Mouse (Mus musculus) limb, embryonic 12.5 days (tissue): ENCODE results near the gene Cggbp1. TPM values are rescaled to one million over a fixed set of nuclear protein-coding genes. Genes with fewer than 3 reads are reported as not detected.

Source experiments
- ATAC-seq: fragments of 200-750 bp; cut with Nextera tagmentation; 2 replicates; pipeline ENCODE4 v1.8.0; 2017; ENCODE audit warnings: low read depth, moderate TSS enrichment; ENCODE audit not compliant: insufficient number of reproducible peaks, insufficient read depth, low FRiP score, low TSS enrichment
- H3K27ac ChIP-seq: fragments of 300-500 bp; sonication (generic); 2 replicates; pipeline ENCODE4 v1.5.1; 2016; ENCODE audit warnings: mild to moderate bottlenecking, moderate library complexity
- H3K27me3 ChIP-seq: fragments of 300-500 bp; sonication (generic); 2 replicates; pipeline ENCODE4 v1.6.1; 2016; ENCODE audit warnings: mild to moderate bottlenecking, moderate library complexity
- H3K36me3 ChIP-seq: fragments of 300-500 bp; sonication (generic); 2 replicates; pipeline ENCODE4 v1.6.1; 2016; ENCODE audit warnings: mild to moderate bottlenecking, moderate library complexity
- H3K4me1 ChIP-seq: fragments of 300-500 bp; sonication (generic); replicated peaks from 2 replicates; pipeline ENCODE4 v1.6.1; 2016
- H3K4me2 ChIP-seq: fragments of 300-500 bp; sonication (generic); 2 replicates; pipeline ENCODE4 v1.6.1; 2016; ENCODE audit warnings: mild to moderate bottlenecking, moderate library complexity
- H3K4me3 ChIP-seq: fragments of 300-500 bp; sonication (generic); replicated peaks from 2 replicates; pipeline ENCODE4 v1.5.1; 2016; ENCODE audit warnings: mild to moderate bottlenecking
- H3K9ac ChIP-seq: fragments of 300-500 bp; sonication (generic); replicated peaks from 2 replicates; pipeline ENCODE4 v1.6.1; 2016; ENCODE audit warnings: mild to moderate bottlenecking, moderate library complexity
- H3K9me3 ChIP-seq: fragments of 300-500 bp; sonication (generic); 2 replicates; pipeline ENCODE4 v1.6.1; 2016; ENCODE audit warnings: mild to moderate bottlenecking, moderate library complexity
- WGBS: fragments of 180-500 bp; shearing (Covaris S2); methylation state at CpG from one replicate; pipeline ENCODE4 v1.1.7; 2016; 5-methylcytosine and 5-hydroxymethylcytosine counted together
- polyA plus RNA-seq: library from polyadenylated mRNA; unstranded; fragments of >200 nt; fragmentation: Nextera tagmentation; extraction: Ambion mirVana; gene quantifications from 2 replicates; pipeline ENCODE4 v1.2.1, GENCODE M21; 2016

Cggbp1 gene
- polyA plus RNA-seq, 1 experiment from 2014 or later = 112 TPM

DNA sequence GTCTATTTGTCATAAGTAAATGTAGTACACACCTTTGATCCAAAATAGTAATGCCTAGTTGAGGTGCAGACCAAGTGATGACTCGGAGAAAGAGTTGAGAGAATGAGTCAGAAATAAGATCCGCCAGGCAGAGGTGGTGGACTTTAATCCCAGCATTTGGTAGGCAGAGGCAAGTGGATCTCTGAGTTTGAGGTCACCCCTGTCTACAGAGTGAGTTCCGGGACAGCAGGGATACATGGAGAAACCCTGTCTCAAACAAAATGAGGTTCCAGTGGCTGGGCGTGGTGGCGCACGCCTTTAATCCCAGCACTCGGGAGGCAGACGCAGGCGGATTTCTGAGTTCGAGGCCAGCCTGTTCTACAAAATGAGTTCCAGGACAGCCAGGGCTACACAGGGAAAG lies 23.6 kb downstream of the Cggbp1 start:
- Histone ChIP-seq H3K9ac (no peak overlapping the region), H3K27ac (no peak overlapping the region), H3K36me3 (no peaks in the 10 kb centered on the region), H3K4me2 (no peak overlapping the region), H3K4me3 (no peak overlapping the region), H3K9me3 (no peaks in the 10 kb centered on the region), H3K27me3 (no peaks in the 10 kb centered on the region), H3K4me1 (no peaks in the 10 kb centered on the region; the same call in 1 of the 2 replicates)
- 94% methylated on average over 10 of the region's 10 CpGs for WGBS
- no peak for ATAC-seq

DNA sequence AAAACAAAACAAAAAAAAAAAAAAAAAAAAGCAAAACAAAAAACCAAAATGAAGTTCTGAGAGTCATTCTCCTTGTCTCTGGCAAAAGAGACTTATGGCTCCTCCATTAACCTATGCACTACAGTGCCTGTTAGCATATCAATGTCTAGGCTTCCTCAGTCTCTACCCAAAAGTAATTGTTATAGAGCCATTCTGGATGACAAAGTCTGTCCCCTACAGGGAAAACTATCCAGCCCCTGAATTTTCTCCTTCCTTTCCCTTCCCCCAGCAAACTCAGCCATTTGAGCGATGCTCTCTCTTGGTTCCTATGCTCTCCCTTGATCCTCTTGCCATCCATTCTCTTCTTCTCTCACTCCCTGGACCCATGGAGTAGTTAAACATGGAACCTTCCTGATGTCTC lies 24.0 kb downstream of the Cggbp1 start:
- H3K9ac ChIP-seq = no peak overlapping the region
- no peak overlapping the region for H3K27ac ChIP-seq
- H3K9me3 ChIP-seq = no peaks in the 10 kb centered on the region
- H3K4me2 ChIP-seq = no peak overlapping the region
- H3K27me3 ChIP-seq = no peaks in the 10 kb centered on the region
- 74% methylated on average over 1 of the region's 1 CpGs for WGBS
- no peak for ATAC-seq
- no peaks in the 10 kb centered on the region for H3K36me3 ChIP-seq
- H3K4me1 ChIP-seq = no peaks in the 10 kb centered on the region; the same call in 1 of the 2 replicates
- H3K4me3 ChIP-seq = no peak overlapping the region

DNA sequence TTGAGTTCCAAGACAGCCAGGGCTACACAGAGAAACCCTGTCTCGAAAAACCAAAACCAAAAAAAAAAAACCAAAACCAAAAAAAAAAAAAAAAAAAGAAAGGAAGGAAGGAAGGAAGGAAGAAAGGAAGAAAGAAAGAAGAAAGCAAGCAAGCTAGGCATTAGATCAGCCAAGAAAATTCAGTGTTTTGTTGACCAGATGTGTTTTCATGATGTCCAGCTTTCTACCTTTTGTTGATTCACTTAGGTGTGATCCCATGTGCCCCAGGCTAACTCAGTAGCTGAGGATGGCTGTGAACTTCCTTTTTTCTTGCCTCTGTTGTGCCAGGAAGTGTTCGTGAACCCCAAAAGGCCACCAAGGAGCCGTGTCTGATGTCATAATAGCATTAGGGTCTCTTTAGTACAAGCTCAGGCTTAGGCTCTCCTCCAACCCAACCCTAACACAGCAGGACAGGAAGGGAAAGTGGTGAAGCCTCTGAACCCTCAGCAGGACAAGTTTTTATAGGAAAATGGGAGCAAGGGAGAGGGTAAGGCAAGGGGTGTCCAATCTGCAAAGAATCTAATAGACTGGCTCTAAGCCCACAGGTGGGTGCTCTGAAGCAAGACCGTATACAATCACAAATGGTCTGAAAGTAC lies 25.0 kb downstream of the Cggbp1 start:
- Histone ChIP-seq H3K4me1 (no peaks in the 10 kb centered on the region; the same call in 1 of the 2 replicates), H3K9ac (no peak overlapping the region), H3K4me3 (no peak overlapping the region), H3K9me3 (no peaks in the 10 kb centered on the region), H3K27me3 (no peaks in the 10 kb centered on the region), H3K36me3 (no peaks in the 10 kb centered on the region), H3K27ac (no peak overlapping the region), H3K4me2 (no peak overlapping the region)
- 82% methylated on average over 4 of the region's 4 CpGs for WGBS
- no peak for ATAC-seq

GRCm38 (mm10) chr16:64877314-64877713 lies 25.5 kb downstream of the Cggbp1 start:
- WGBS = 91% methylated on average over 3 of the region's 3 CpGs

DNA sequence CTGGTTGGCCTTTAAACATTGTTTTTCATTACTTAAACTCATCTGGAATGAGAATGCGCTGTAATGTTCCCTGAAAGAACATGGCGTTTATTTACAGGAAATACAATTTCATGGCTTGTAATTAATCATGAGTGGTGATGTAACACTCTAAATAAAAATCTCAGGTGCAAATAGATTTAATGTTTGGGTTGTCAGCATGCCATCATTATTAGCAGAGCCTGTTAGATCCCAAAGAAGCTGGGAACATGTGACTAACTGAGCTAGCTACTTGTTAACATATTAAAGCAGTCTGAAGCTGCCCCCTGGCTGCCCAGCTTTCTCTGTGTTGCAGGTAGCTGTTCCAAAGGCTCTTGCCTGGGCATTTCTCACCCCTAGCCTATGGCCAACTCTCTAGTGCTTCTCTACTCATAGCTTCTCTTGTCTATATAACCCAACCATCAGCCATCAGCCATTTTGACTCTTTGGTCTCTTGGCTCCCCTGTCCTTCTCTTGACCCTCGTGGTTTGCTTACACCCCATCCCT lies 26.9 kb downstream of the Cggbp1 start:
- Histone ChIP-seq H3K9ac (no peak overlapping the region), H3K4me3 (no peak overlapping the region), H3K4me2 (no peak overlapping the region), H3K27me3 (no peaks in the 10 kb centered on the region), H3K9me3 (no peaks in the 10 kb centered on the region), H3K27ac (no peak overlapping the region), H3K4me1 (no peaks in the 10 kb centered on the region; the same call in 1 of the 2 replicates), H3K36me3 (no peaks in the 10 kb centered on the region)
- ATAC-seq = no peak
- WGBS = 74% methylated on average over 3 of the region's 3 CpGs

More at GRCm38 (mm10) chr16:64877314-64877713, 25.5 kb downstream of the Cggbp1 start:
- Histone ChIP-seq H3K4me2 (no peak overlapping the region), H3K27ac (no peak overlapping the region), H3K9me3 (no peaks in the 10 kb centered on the region), H3K27me3 (no peaks in the 10 kb centered on the region), H3K36me3 (no peaks in the 10 kb centered on the region), H3K4me1 (no peaks in the 10 kb centered on the region; the same call in 1 of the 2 replicates), H3K4me3 (no peak overlapping the region), H3K9ac (no peak overlapping the region)
- no peak for ATAC-seq

- Histone ChIP-seq H3K9ac (no peak overlapping the region), H3K27me3 (no peaks in the 10 kb centered on the region), H3K36me3 (no peaks in the 10 kb centered on the region), H3K27ac (no peak overlapping the region), H3K9me3 (no peaks in the 10 kb centered on the region), H3K4me2 (no peak overlapping the region), H3K4me1 (no peaks in the 10 kb centered on the region; the same call in none of the 2 replicates), H3K4me3 (no peak overlapping the region)
- WGBS = 82% methylated on average over 5 of the region's 5 CpGs
- ATAC-seq = no peak
Measured at GRCm38 (mm10) chr16:64879735-64880134, 27.9 kb downstream of the Cggbp1 start.

DNA sequence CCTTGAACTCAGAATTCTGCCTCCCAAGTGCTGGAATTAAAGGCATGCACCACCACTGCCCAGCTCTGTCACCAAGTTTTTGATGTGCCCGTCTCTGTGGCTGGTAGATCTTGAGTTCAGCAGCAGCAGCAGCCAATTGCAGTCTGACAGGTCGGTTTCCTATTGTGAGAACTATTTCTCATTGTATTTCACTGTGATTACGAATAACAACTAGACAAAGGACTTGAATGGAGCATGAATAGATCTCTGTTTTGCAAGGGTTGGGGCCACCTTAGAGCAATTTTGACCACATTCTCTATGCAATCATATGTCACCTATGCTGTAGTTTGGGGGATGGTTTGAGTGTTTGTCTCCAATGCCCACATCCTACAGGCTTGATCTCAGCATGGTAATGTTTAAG lies 29.2 kb downstream of the Cggbp1 start:
- no peak overlapping the region for H3K27ac ChIP-seq
- no peaks in the 10 kb centered on the region for H3K9me3 ChIP-seq
- H3K4me3 ChIP-seq = no peak overlapping the region
- H3K27me3 ChIP-seq = no peaks in the 10 kb centered on the region
- H3K4me1 ChIP-seq = no peaks in the 10 kb centered on the region; the same call in none of the 2 replicates
- no peaks in the 10 kb centered on the region for H3K36me3 ChIP-seq
- no peak overlapping the region for H3K4me2 ChIP-seq
- ATAC-seq = no peak
- 88% methylated on average over 3 of the region's 3 CpGs for WGBS
- H3K9ac ChIP-seq = no peak overlapping the region

DNA sequence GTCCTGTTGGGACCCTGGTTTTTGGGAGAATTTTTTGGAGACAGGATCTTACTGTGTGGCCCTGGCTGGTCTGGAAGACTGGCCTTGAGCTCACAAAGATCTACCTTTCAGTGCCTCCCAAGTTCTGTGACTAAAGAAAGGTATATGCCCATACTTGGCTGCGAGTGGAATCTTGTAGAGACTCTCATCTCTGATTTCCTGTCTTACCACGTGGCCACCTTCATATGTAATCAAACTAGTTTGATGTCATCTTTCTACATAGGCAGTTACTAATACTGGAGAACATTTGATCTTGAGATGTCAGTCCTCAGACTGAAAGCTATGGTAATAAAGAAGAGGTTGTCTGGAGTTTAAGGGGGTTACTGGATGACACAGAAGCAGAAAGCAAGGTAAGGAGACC lies 29.6 kb downstream of the Cggbp1 start:
- H3K4me2 ChIP-seq = no peak overlapping the region
- WGBS = 81% methylated on average over 2 of the region's 2 CpGs
- H3K4me3 ChIP-seq = no peak overlapping the region
- H3K27me3 ChIP-seq = no peaks in the 10 kb centered on the region
- no peaks in the 10 kb centered on the region for H3K9me3 ChIP-seq
- ATAC-seq = no peak
- H3K27ac ChIP-seq = no peak overlapping the region
- H3K9ac ChIP-seq = no peak overlapping the region
- no peaks in the 10 kb centered on the region; the same call in none of the 2 replicates for H3K4me1 ChIP-seq
- no peaks in the 10 kb centered on the region for H3K36me3 ChIP-seq

GRCm38 (mm10) chr16:64883896-64884295 lies 32.1 kb downstream of the Cggbp1 start:
- WGBS = 65% methylated on average over 5 of the region's 5 CpGs
- H3K27ac ChIP-seq = no peak overlapping the region
- no peaks in the 10 kb centered on the region for H3K36me3 ChIP-seq
- no peak overlapping the region for H3K4me2 ChIP-seq
- no peak overlapping the region for H3K4me3 ChIP-seq
- H3K27me3 ChIP-seq = no peaks in the 10 kb centered on the region
- ATAC-seq = no peak
- H3K4me1 ChIP-seq = no peaks in the 10 kb centered on the region; the same call in 1 of the 2 replicates
- H3K9me3 ChIP-seq = 0 out of 2 replicates have a peak, but pooled peaks cover 4% of the 10 kb centered on the region
- H3K9ac ChIP-seq = no peak overlapping the region

GRCm38 (mm10) chr16:64884420-64884838 lies 32.6 kb downstream of the Cggbp1 start:
- H3K9ac ChIP-seq = no peak overlapping the region
- ATAC-seq = peak; percentile 56; the same call in 1 of the 2 replicates
- no peak overlapping the region for H3K4me2 ChIP-seq
- 0 out of 2 replicates have a peak, but pooled peaks cover 4% of the 10 kb centered on the region for H3K9me3 ChIP-seq
- no peak overlapping the region for H3K4me3 ChIP-seq
- no peaks in the 10 kb centered on the region for H3K36me3 ChIP-seq
- 6% methylated on average over 3 of the region's 3 CpGs for WGBS
- H3K27me3 ChIP-seq = no peaks in the 10 kb centered on the region
- H3K4me1 ChIP-seq = no peaks in the 10 kb centered on the region; the same call in 1 of the 2 replicates
- no peak overlapping the region for H3K27ac ChIP-seq

- Histone ChIP-seq H3K4me3 (no peak overlapping the region), H3K27me3 (no peaks in the 10 kb centered on the region), H3K9me3 (0 out of 2 replicates have a peak, but pooled peaks cover 4% of the 10 kb centered on the region), H3K4me1 (no peaks in the 10 kb centered on the region; the same call in 1 of the 2 replicates), H3K9ac (no peak overlapping the region), H3K27ac (no peak overlapping the region), H3K36me3 (no peaks in the 10 kb centered on the region), H3K4me2 (no peak overlapping the region)
- ATAC-seq = no peak
- 15% methylated on average over 3 of the region's 3 CpGs for WGBS
Measured at GRCm38 (mm10) chr16:64885142-64885541, 33.3 kb downstream of the Cggbp1 start.
